Mouse (Mus musculus) thymus, postnatal 4 days (tissue): ENCODE data around the gene Zfyve28.

Experiments
- DNase-seq: peaks from one replicate; pipeline ENCODE4 v3.0.0; 2021

The Zfyve28 gene

DNA sequence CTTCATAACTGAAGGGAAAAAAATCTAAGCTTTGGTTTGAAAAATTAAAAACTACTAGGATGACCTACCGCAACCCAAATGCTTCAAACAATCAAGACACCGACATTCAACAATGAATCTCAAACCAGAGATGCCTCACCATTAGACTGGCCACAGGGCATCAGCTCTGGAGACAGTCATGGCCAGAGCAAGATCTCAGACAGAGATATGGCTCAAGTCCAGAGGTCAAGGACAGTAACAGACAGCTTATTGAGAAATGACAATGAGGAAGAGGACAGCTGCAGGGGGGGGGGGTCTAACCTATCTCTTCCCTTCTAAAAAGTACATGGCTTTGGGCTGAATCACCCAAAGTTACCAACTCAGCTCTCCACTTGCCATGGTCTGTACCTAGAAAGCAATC, 3.0 kb downstream of the Zfyve28 start:
- no peak for DNase-seq

DNA sequence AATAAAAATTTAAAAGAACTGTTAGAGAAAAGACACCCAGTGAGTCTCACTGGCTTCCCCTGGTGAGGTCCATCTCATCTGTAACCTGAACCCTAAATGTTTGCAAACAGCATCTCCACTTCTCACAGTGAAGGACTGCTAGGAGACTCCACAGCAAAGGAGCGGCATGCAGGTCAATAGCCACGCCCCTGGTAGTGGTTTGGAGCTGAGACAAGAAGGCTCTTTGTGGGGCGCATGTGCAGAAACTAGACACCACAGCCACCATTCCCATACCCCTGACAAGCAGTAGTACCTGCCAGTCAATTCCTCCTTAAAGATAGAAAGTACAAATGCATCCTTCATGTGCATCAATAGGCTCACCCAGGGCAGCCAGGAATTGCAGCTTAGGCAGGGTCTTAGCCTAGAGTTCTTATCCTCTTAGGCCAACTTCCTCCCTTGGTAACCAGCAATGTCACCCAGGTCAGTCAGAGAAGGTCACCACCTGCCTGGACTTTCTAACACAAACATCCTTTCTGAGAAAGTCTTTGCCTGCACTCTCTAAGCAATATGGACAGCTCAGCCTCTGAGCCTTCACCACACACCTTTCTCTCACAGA, 4.0 kb downstream of the Zfyve28 start:
- DNase-seq: no peak

DNA sequence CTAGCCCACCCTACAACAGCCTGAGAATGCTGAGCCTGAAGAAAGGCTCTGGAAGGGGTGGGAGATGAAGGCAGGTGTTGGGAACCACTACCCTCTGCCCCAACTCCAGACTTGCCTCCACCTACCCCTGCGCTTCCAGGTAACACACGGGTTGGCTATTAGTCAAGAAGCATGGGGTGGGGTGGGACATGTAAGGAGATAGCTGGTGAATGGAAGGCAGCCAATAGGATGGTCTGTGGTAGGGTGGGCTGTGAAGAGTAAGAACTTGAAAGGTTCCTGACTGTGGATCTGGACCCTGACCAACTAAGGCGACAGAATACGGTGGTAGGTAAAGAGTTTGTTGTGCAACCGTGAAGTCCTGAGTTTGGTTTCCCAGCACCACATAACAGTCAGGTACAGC, 4.9 kb downstream of the Zfyve28 start:
- no peak for DNase-seq

GRCm38 (mm10) chr5:34280976-34281375, 7.3 kb downstream of the Zfyve28 start:
- no peak for DNase-seq

GRCm38 (mm10) chr5:34279214-34279613, 9.0 kb downstream of the Zfyve28 start:
- no peak for DNase-seq

DNA sequence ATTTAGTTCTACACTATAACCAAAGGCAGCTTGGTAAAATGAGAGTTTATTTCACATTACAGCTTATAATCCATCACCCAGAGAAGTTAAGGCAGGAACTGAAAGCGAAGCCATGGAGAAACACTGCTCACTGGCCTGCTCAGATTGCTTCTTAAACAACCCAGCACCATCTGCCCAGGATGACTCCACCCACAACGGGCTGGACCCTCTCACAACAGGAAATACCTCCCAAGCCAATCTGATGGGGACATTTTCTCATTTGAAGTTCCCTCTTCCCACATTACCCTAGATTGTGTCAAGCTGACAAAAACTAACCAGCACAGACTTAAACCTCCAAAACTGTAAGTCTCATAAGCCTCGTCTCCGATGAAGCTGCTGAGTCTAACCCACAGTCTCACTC, 10.2 kb downstream of the Zfyve28 start:
- no peak for DNase-seq

DNA sequence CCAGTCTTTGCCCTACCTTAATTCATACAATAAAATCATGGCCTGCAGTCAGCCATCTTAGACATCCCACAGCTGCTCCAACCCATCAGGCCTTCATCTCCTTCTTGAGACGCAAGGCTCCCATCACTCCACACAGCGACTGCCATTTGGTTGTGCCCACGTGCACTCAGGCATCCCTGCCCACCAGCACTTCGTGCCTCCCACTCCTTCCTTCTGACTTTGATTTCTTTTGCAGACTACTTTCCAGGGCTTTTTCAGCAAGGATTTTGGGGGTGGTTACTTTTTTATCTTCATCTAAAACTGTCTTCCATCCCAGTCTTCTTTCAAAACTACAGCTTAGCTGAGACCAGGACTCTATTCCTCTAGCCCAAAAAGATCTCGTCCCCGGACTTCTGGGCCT, 11.5 kb downstream of the Zfyve28 start:
- DNase-seq: no peak

GRCm38 (mm10) chr5:34276191-34276590, 12.1 kb downstream of the Zfyve28 start:
- DNase-seq: no peak

DNA sequence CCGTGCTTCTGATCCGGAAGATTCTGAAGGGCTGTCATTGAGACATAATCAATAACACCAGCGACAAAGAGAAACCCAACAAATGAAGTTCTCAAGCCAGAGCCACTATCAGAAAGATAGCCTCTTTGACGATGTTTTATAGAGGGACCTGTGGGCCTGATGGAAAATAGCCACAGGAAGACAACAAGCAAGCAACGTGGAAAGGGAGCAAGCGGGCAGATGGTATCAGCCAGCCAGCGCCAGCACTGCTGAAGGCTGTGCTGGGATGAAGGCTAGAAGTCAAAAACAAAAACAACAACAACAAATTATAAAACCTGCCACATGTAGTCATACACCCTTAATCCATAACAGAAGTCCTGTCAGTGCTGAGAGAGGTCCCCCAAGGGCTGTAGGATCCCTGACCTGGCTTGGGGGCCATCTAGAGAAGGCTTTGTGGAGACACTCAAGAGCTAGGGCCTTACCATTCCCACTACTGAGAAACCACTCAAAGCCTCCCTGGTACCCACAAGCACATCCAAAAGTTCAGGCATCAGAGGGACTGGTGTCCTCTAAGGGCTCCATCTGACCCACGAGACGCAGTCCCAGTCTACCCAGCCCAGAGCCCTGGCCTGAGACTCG, 13.5 kb downstream of the Zfyve28 start:
- no peak for DNase-seq

- DNase-seq: no peak
Measured at GRCm38 (mm10) chr5:34274268-34274667, 14.0 kb downstream of the Zfyve28 start.

DNA sequence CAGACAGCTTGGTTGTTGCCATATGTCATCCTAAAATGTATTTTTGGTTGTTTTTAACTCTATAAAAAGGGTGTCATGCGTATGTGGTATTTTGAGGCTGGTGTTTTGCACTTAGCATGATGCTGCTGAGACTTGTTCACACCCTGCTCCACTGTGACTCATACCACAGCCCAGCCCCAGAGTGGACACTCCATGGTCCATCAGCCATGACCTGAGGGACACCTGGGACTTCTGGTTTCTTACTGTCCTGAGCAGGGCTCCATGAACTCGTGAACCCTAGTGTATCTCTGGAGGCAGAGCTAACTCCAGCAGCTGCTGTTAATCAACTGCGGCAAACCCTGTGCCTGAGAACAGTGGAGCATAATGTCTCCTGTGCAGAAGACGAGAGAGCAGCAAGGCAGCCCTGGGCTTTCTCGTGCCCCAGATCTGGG, 15.0 kb downstream of the Zfyve28 start:
- DNase-seq: no peak

DNA sequence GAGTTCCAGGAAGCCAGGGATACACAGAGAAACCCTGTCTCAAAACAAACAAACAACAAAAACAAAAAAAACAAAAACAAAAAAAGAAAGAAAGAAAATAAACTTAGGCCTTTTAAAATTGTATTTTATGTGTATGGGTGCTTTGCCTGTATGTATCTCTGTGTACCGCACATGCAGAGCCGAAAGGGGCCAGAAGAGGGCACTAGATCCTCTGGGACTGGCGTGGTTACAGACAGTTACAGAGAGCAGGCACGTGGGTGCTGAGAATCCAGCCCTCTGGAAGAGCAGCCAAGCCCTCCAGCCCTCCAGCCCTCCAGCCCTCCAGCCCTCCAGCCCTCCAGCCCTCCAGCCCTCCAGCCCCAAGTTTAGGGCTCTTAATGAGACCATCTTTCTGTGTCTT, 16.5 kb downstream of the Zfyve28 start:
- peak; percentile 82 for DNase-seq

DNA sequence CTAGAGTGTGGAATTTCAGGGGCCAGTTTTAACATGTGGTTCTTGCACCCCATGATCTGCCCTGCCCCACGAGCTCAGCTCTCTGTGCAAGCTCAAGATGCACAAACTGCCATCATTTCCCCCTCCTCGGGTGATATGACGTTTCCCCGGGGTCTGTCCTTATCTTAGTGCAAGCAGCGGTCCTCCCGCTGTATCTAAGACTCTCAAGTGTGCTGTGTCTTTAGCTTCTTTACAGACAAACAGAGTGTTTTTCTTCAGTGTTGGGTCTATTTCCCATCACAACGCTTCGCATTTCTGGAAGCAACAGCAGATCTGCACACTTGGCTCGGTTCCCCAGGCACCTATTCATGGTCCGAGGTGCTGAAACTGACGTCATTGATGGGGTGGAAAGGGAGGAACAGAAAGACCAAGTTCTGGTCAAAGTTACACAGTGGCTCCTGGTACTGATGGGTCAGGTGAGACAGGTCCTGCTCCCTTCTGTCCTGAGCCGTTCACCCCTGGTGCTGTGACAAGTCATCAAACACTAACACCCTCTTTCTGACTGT, 18.3 kb downstream of the Zfyve28 start:
- DNase-seq: no peak

- no peak for DNase-seq
Measured at GRCm38 (mm10) chr5:34269197-34269920, 18.9 kb downstream of the Zfyve28 start.

DNA sequence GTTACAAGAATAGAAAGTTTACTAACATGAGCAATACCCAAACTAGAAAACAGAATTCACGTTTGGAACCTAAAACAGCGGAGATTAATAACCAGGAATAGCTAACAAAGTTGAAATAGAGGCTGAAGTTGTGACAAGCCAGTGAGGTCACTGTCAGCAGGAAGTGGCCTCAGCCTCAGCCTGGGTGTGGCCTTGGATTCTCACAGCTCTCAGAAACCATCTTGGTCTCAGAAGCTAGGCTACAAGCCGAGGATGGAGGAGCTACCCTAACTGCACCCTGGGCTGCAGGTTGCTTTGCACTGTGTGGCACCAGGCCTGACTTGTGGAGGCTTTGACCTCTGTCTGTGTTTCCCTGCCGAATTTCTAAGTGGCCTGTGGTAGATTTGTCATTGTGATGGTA, 22.2 kb downstream of the Zfyve28 start:
- no peak for DNase-seq

DNA sequence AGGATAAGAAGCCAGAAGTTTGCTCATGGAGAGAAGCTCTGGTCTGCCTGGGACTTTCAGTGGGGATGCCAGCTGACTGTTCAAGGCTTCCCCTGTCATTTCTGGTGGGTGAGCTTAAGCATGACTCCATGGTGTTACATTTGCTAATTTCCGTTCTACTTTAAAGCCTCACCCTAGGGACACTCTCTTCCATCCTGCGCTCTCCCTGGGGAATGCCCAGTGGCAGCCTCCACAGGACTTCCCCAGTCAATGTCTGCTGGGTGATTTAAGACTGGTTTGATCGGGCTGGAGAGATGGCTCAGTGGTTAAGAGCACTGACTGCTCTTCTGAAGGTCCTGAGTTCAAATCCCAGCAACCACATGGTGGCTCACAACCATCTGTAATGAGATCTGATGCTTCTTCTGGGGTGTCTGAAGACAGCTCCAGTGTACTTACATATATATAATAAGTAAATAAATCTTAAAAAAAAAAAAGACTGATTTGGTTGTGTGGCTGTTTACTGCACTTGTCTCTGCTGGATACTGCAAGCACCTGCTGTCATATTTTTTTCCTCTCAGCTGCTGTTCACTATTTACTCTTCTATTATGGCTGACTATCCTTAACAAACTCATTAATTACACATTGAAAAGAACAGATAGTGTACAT, 29.0 kb downstream of the Zfyve28 start:
- DNase-seq: no peak

DNA sequence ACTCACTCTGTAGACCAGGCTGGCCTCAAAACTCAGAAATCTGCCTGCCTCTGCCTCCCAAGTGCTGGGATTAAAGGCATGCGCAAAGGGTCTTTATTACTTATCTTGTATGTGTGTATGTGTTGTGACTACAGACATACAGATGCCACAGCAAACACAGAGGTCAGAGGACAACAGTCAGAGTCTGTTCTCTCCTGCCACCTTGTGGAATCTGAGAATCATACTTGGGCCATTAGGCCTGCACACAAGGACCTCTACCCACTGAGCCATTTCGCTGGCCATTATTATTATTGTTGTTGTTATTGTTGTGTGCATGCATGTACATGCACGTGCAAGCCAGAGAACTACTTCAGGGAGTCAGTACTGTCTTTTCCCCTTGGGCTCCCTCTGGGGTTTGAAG, 33.1 kb downstream of the Zfyve28 start:
- no peak for DNase-seq

GRCm38 (mm10) chr5:34254309-34254708, 33.9 kb downstream of the Zfyve28 start:
- peak; percentile 39 for DNase-seq

GRCm38 (mm10) chr5:34252967-34253519, 35.2 kb downstream of the Zfyve28 start:
- DNase-seq: peak; percentile 37

DNA sequence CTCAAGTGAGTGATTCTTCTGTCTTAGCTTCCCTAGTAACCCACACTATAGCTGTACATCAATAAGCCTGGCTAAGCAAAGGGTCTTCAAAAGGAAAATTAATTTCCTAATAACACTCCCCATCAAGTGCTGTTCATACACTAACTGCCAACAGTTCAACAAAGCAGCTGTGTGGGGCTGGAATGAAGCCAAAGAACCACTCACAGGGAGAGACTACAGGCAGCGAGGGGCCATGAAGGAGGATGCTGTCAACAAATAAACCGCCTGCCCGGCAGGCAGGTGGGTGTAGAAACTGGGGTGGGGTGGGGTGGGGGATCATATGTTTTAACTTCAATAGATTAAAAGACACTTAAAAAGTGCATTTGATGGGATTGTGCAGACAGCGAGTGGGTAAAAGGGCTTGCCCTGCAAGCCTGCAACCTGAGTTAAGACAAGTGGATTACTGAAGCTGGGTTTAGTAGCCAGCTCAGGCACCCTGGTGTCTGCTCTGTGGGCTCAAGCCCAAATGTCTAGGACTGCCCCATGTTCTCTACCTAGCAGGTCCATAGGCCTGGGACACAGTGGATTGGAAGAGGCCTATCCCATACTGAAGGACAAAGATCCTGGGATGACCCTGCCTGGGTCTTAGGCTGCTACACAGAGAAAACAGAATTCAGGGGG, 35.8 kb downstream of the Zfyve28 start:
- DNase-seq: peak; percentile 68

DNA sequence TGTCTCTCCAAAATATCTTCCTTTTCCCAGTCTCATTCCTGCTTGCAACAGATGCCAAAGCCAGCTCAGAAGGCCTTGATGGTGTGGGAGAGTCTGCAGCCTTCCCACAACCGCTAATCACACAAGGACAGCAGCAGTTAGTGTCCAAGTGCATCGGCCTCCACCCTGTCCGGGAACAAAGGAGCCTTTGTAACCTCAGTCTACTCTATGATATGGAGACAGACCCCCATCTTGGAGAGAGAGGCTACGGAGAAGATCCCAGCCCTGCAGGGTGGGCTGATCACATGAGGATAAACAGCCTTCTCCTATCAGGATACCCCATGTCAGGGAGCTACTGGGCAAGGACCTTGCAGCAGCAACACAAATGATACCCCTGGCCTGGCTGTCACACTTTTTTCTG, 36.5 kb downstream of the Zfyve28 start:
- no peak for DNase-seq

DNA sequence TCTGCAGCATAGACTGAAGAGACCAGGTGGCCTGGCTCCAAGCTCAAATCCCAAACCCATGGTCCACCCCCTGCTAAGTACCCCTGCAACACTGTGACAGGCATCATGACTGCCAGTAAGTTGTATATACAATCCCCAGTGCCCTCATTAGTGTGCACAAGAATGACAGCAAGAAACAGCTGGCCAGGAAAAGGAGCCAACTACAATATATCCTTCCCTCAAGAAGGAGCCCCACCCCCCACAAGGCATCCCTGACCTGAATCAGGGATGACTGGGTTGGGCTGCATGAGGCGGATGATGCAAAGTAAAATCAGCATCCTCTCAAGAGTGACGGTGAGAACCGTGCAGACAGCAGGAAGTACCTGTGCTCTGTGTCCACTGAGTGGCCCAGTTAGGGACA, 38.2 kb downstream of the Zfyve28 start:
- peak; percentile 56 for DNase-seq

- DNase-seq: peak; percentile 55
Measured at GRCm38 (mm10) chr5:34249132-34249531, 39.1 kb downstream of the Zfyve28 start.
